Mouse (Mus musculus) thymus, adult 2 months (tissue): ENCODE data around the gene Tardbp. TPM values are rescaled to one million over a fixed set of nuclear protein-coding genes. Genes with fewer than 3 reads are reported as not detected.

Experiments
- DNase-seq: peaks from one replicate; pipeline ENCODE4 v3.0.0; 2021
- H3K27ac ChIP-seq: fragments of 200-500 bp; 2 replicates; pipeline ENCODE4 v1.5.1; 2012; ENCODE audit warnings: low read length, control low read depth; ENCODE audit not compliant: control insufficient read depth, insufficient read depth
- H3K27me3 ChIP-seq: fragments of 200-500 bp; 2 replicates; pipeline ENCODE4 v1.6.1; 2012; ENCODE audit warnings: mild to moderate bottlenecking, low read length, moderate library complexity, mixed read lengths; ENCODE audit not compliant: control insufficient read depth, insufficient read depth
- H3K36me3 ChIP-seq: fragments of 200-500 bp; 2 replicates; pipeline ENCODE4 v1.6.1; 2012; ENCODE audit warnings: mild to moderate bottlenecking, low read length, moderate library complexity; ENCODE audit not compliant: control insufficient read depth, insufficient read depth
- H3K4me1 ChIP-seq: fragments of 200-500 bp; replicated peaks from 2 replicates; pipeline ENCODE4 v1.6.1; 2012; ENCODE audit warnings: low read length; ENCODE audit not compliant: control insufficient read depth, insufficient read depth
- H3K4me3 ChIP-seq: fragments of 200-500 bp; 2 replicates; pipeline ENCODE4 v1.5.1; 2012; ENCODE audit warnings: mild to moderate bottlenecking, low read length, control low read depth, moderate library complexity; ENCODE audit not compliant: control insufficient read depth, insufficient read depth
- CTCF ChIP-seq: fragments of 200-500 bp; IDR thresholded peaks from 2 replicates; pipeline ENCODE4 v1.5.1; 2012; ENCODE audit warnings: mild to moderate bottlenecking, control low read depth, low read length, moderate library complexity, borderline replicate concordance; ENCODE audit not compliant: control insufficient read depth, poor library complexity, insufficient read depth; ENCODE audit errors: extremely low read depth
- POLR2A ChIP-seq: fragments of 200-500 bp; IDR thresholded peaks from 2 replicates; pipeline ENCODE4 v1.6.1; 2012; ENCODE audit warnings: mild to moderate bottlenecking, low read length, control low read depth, moderate library complexity; ENCODE audit not compliant: control insufficient read depth, poor library complexity, insufficient read depth; ENCODE audit errors: extremely low read depth
- WGBS: fragments of 180-500 bp; shearing (Covaris S2); methylation state at CpG from one replicate; pipeline ENCODE4 v1.1.7; 2018; 5-methylcytosine and 5-hydroxymethylcytosine counted together
- polyA plus RNA-seq: library from polyadenylated mRNA; depleted of rRNA; stranded (reverse); fragments of >200 nt; gene quantifications from 2 replicates; pipeline ENCODE4 v1.2.3, GENCODE M21; 2012

Tardbp gene
- polyA plus RNA-seq, 1 experiment, result 252 TPM

DNA sequence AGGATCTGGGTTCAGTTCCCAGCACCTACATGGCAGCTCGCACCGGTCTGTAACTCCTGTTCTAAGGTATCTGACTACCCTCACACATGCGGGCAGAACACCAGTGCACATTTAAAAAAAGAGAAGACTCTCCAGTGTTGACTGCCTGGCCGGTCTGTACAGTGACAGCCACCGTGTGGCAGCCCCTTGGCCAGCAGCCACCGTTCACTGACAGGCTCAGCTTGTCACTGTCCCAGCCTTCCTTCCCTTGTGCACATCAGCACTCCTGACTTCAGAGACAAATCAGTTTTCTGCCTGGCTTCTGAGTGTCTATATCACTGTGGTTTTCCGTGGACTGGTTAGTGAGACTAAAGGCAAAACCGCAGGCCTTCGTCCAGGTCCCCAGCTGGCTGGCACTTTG, 38.0 kb downstream of the Tardbp start:
- peaks cover 16% of the 10 kb centered on the region for H3K4me1 ChIP-seq
- no peak overlapping the region for H3K27ac ChIP-seq
- no peak overlapping the region for H3K4me3 ChIP-seq
- WGBS, result 74% methylated on average over 9 of the region's 9 CpGs
- no peak for DNase-seq
- H3K36me3 ChIP-seq, result no peaks in the 10 kb centered on the region
- no peaks in the 10 kb centered on the region for H3K27me3 ChIP-seq
- TF ChIP-seq POLR2A (no peak), CTCF (no peak)

DNA sequence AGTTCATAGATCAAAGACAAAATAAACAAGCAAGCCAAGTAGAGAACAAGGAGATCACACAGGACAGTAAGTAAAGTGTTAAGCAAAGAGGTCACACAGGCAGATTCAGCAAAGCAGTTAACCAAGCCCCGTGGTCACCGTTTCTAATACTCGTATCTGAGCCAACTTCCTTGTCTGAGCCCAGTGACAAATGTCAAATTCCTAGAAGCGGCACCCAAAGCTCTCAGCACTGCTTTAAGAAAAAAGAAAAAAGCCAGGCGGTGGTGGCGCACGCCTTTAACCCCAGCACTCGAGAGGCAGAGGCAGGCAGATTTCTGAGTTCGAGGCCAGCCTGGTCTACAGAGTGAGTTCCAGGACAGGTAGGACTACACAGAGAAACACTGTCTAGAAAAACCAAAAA, 40.2 kb downstream of the Tardbp start:
- 69% methylated on average over 9 of the region's 9 CpGs for WGBS
- H3K4me1 ChIP-seq, result peaks cover 4% of the 10 kb centered on the region
- H3K4me3 ChIP-seq, result no peak overlapping the region
- H3K36me3 ChIP-seq, result peaks cover 8% of the 10 kb centered on the region
- no peak overlapping the region for H3K27ac ChIP-seq
- TF ChIP-seq CTCF (no peak), POLR2A (no peak)
- DNase-seq, result no peak
- H3K27me3 ChIP-seq, result no peaks in the 10 kb centered on the region

DNA sequence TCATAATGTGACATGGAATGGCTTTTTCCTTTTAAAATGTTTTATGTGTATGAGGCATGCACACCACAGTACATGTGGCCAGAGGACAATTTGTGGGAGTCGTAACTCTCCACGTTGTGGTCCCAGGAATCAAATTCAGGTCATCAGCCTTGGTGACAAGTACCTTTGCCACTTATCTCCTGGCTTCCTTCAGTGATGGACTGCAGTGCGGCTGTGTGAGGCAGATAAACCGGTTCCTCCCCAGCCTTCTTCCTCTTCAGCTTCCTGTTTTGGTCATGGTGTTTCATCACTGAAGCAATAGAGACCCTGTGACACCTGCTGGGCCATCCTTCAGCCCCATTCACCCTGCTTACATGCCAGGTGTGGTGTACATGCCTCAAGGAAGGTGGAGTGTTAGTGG, 43.6 kb downstream of the Tardbp start:
- Histone ChIP-seq H3K36me3 (peaks cover 42% of the 10 kb centered on the region), H3K27me3 (no peaks in the 10 kb centered on the region), H3K27ac (no peak overlapping the region), H3K4me3 (no peak overlapping the region), H3K4me1 (no peaks in the 10 kb centered on the region)
- TF ChIP-seq CTCF, result no peak
- 15% methylated on average over 4 of the region's 4 CpGs for WGBS
- DNase-seq, result no peak

GRCm38 (mm10) chr4:148581422-148581821, 45.4 kb downstream of the Tardbp start:
- no peaks in the 10 kb centered on the region for H3K4me1 ChIP-seq
- no peaks in the 10 kb centered on the region for H3K27me3 ChIP-seq
- no peak for TF ChIP-seq CTCF
- TF ChIP-seq POLR2A, result no peak
- peaks cover 55% of the 10 kb centered on the region for H3K36me3 ChIP-seq
- DNase-seq, result no peak
- no peak overlapping the region for H3K27ac ChIP-seq
- WGBS, result 97% methylated on average over 5 of the region's 5 CpGs
- H3K4me3 ChIP-seq, result no peak overlapping the region

DNA sequence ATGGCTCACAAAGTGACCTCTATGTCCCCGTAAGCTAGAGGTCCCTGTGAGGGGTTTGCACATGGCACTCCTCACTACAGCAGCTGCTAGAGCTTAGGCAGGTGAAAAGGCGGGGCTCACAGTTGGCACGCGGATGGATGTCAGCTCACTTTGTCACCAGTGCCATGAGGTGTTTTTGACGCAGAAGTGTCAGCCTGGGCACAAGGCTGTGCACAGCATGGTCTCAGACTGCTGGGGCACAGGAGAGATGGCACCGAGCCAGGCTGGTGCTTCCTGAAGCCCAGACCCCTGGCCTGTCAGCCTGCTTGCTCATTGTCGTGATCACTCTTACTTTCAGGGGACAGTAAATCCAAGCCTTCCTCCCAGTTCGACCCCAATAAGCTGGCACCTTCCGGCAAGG, 46.1 kb downstream of the Tardbp start:
- 97% methylated on average over 9 of the region's 9 CpGs for WGBS
- H3K36me3 ChIP-seq, result peaks cover 61% of the 10 kb centered on the region
- DNase-seq, result no peak
- no peak for TF ChIP-seq CTCF
- no peak overlapping the region for H3K27ac ChIP-seq
- no peaks in the 10 kb centered on the region for H3K4me1 ChIP-seq
- no peak overlapping the region for H3K4me3 ChIP-seq
- H3K27me3 ChIP-seq, result no peaks in the 10 kb centered on the region

DNA sequence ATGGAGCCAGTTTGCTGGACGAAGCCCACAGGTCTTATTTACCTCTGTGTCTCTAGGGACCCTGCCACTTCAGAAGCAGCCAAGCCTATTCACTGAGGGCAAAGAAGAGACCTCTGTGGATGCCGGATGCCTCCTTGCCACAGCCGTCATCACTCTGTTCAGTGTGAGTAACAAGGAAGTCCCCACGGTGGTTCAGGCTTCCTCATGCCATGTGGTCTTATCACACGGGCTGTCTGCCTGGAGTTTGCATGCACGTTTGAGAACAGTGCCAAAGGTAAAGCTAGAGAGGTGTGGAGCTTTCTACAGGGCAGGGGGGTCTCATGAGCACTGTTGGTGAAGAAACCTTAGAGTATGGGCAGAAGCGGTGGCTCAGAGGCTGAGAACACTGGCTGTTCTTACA, 53.6 kb downstream of the Tardbp start:
- no peak for TF ChIP-seq POLR2A
- no peak for TF ChIP-seq CTCF
- WGBS, result 95% methylated on average over 7 of the region's 7 CpGs
- H3K4me3 ChIP-seq, result no peak overlapping the region
- no peak overlapping the region for H3K27ac ChIP-seq
- no peak for DNase-seq
- H3K36me3 ChIP-seq, result peaks cover 83% of the 10 kb centered on the region
- H3K4me1 ChIP-seq, result no peaks in the 10 kb centered on the region
- H3K27me3 ChIP-seq, result no peaks in the 10 kb centered on the region

DNA sequence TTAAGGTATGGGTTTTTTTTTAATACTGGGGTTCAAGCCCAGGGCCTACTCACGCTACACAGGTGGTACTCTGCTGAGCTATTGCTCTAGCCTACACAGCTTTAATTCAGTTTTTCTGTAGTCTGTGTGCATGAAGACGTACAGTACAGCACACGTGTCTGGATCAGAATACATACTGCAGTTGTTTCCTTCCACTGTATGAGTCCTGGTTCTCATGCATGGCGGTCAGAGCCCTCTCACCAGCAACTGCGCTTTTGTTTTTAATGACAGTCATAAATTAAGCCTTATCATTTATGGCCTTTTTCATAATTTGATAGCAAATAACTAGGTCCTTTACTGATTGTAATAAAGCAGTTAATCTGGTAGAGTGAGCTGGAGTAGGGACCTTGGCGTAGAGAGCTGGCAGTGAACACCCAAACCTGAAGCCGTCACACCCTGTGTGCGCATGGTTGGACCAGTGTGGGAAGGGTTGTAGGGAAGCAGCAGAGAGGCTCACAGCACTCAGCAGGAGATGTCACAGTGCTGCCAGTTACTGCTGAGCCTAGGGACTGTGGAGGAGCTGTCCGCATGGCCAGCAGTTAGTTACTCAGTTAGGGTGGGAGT, 56.0 kb downstream of the Tardbp start:
- WGBS, result 96% methylated on average over 9 of the region's 9 CpGs
- TF ChIP-seq CTCF, result no peak
- TF ChIP-seq POLR2A, result no peak

More for the DNA sequence above, 56.0 kb downstream of the Tardbp start:
- Histone ChIP-seq H3K27ac (no peak overlapping the region), H3K4me1 (no peaks in the 10 kb centered on the region), H3K4me3 (no peak overlapping the region), H3K27me3 (no peaks in the 10 kb centered on the region), H3K36me3 (peaks cover 85% of the 10 kb centered on the region)
- no peak for DNase-seq
